9 mouse cellular contexts compared by ENCODE assay signal in genomic region chr4:45591405-45592315, GRCm38 (mm10). TPM values are rescaled to one million over a fixed set of nuclear protein-coding genes. Genes with fewer than 3 reads are reported as not detected.
DNase-seq lines count a peak whose midpoint lies in the region; ATAC-seq and TF ChIP-seq lines count a peak whose summit lies in the region.
"Had no signal": no experiment of that assay in that cellular context is flagged by ENCODE, and none has a peak within 500 bp of the region (broad histone marks: within the 10 kb centered on the region; RNA-seq: fewer than 3 reads in every experiment).

No protein-coding gene starts in this region.

- intact Hi-C loops in heart, adult 2 months (cut with DNase I) = no loop called here

- H3K4me1 ChIP-seq in heart, postnatal 0 days (ENCODE audit: control insufficient read depth, insufficient read depth) = no peaks in the 10 kb centered on the region
- H3K4me1 ChIP-seq in heart, adult 2 months (ENCODE audit: control insufficient read depth, insufficient read depth, low read length) = no peaks in the 10 kb centered on the region
- H3K4me1 ChIP-seq in forebrain, embryonic 15.5 days = peaks cover 14% of the 10 kb centered on the region
- H3K4me1 ChIP-seq in limb, embryonic 10.5 days = peaks cover 12% of the 10 kb centered on the region

- H3K27me3 ChIP-seq in heart, postnatal 0 days (ENCODE audit: control insufficient read depth, insufficient read depth, low read length) = no peaks in the 10 kb centered on the region
- H3K27me3 ChIP-seq in heart, adult 2 months (ENCODE audit: control insufficient read depth, insufficient read depth, low read length) = no peaks in the 10 kb centered on the region
- no peaks in the 10 kb centered on the region for H3K27me3 ChIP-seq in forebrain, embryonic 15.5 days
- H3K27me3 ChIP-seq in limb, embryonic 10.5 days (ENCODE audit: low read depth, poor library complexity, severe bottlenecking) = peaks cover 55% of the 10 kb centered on the region

- H3K79me2 ChIP-seq in heart, adult 2 months (replicated peaks; ENCODE audit: control insufficient read depth, insufficient read depth, low read length) = no peaks in the 10 kb centered on the region

- WGBS in heart, postnatal 0 days = 12% methylated on average over 23 of the region's 23 CpGs
- 26% methylated on average over 23 of the region's 23 CpGs for WGBS in heart, adult 2 months
- 3% methylated on average over 23 of the region's 23 CpGs for WGBS in forebrain, embryonic 15.5 days
- 4% methylated on average over 23 of the region's 23 CpGs for WGBS in limb, embryonic 10.5 days

- peak overlapping the region; percentile 18; the same call in 1 of the 2 replicates for H3K4me3 ChIP-seq in heart, postnatal 0 days (ENCODE audit: low read depth, low read length)
- H3K4me3 ChIP-seq in heart, adult 2 months = no peak overlapping the region
- peak overlapping the region; percentile 13; the same call in 1 of the 2 replicates for H3K4me3 ChIP-seq in forebrain, embryonic 15.5 days
- H3K4me3 ChIP-seq in limb, embryonic 10.5 days = peak overlapping the region; percentile 36
- H3K4me3 ChIP-seq: erythroblast, embryonic 14.5 days had no signal

- H3K9ac ChIP-seq in heart, postnatal 0 days (replicated peaks; ENCODE audit: low read depth, low read length) = peak overlapping the region; percentile 7
- H3K9ac ChIP-seq in heart, adult 2 months (ENCODE audit: low read depth, low read length) = no peak overlapping the region
- H3K9ac ChIP-seq in forebrain, embryonic 15.5 days (replicated peaks) = peak overlapping the region; percentile 22; the same call in 1 of the 2 replicates

- no peak for DNase-seq in heart, postnatal 0 days (ENCODE audit: low spot score)
- no peak for DNase-seq in heart, adult 2 months
- DNase-seq in limb, embryonic 10.5 days (ENCODE audit: low spot score) = peak; percentile 41
- peak; percentile 42 for DNase-seq in retina, embryonic 14.5 days (ENCODE audit: low spot score)
- no peak for DNase-seq in cerebellum, adult 9-10 months
- DNase-seq in layer of hippocampus, postnatal 25 days (ENCODE audit: extremely low spot score in 1 of 2, low spot score in 1 of 2) = no peak
- no peak for DNase-seq in thymus, postnatal 0 days (ENCODE audit: low spot score)

- no peak for TF ChIP-seq POLR2A in heart, adult 2 months (IDR thresholded peaks at IDR 0.05; ENCODE audit: insufficient read depth, low read depth, low read length)

- no peak for TF ChIP-seq CTCF in heart, postnatal 0 days (IDR thresholded peaks at IDR 0.05; ENCODE audit: low read depth)
- no peak for TF ChIP-seq CTCF in heart, adult 2 months (IDR thresholded peaks at IDR 0.05)

- peak overlapping the region; percentile 54 for H3K4me2 ChIP-seq in heart, postnatal 0 days (ENCODE audit: low read depth, low read length)
- H3K4me2 ChIP-seq in forebrain, embryonic 15.5 days (replicated peaks) = peak overlapping the region; percentile 39

- H3K36me3 ChIP-seq in heart, postnatal 0 days (replicated peaks; ENCODE audit: control insufficient read depth, insufficient read depth, low read length) = no peaks in the 10 kb centered on the region
- no peaks in the 10 kb centered on the region for H3K36me3 ChIP-seq in heart, adult 2 months (ENCODE audit: control insufficient read depth, insufficient read depth, low read length)
- no peaks in the 10 kb centered on the region for H3K36me3 ChIP-seq in forebrain, embryonic 15.5 days
- H3K36me3 ChIP-seq in limb, embryonic 10.5 days = no peaks in the 10 kb centered on the region

- no peak overlapping the region for H3K27ac ChIP-seq in heart, postnatal 0 days (ENCODE audit: low read depth)
- H3K27ac ChIP-seq in heart, adult 2 months = no peak overlapping the region
- no peak overlapping the region for H3K27ac ChIP-seq in forebrain, embryonic 15.5 days (replicated peaks)
- peak overlapping the region; percentile 16; the same call in 1 of the 2 replicates for H3K27ac ChIP-seq in limb, embryonic 10.5 days

- no peaks in the 10 kb centered on the region for H3K9me3 ChIP-seq in heart, postnatal 0 days (replicated peaks; ENCODE audit: control insufficient read depth, low read length)
- H3K9me3 ChIP-seq in forebrain, embryonic 15.5 days = no peaks in the 10 kb centered on the region
- H3K9me3 ChIP-seq in limb, embryonic 10.5 days (replicated peaks) = no peaks in the 10 kb centered on the region

- ATAC-seq in heart, postnatal 0 days (ENCODE audit: insufficient read depth, low read depth) = no peak
- peak; percentile 51 for ATAC-seq in forebrain, embryonic 15.5 days (replicated peaks)

- TF ChIP-seq EP300 in heart, postnatal 0 days (IDR thresholded peaks at IDR 0.05; ENCODE audit: low read depth) = no peak
- TF ChIP-seq EP300 in heart, adult 2 months (IDR thresholded peaks at IDR 0.05; ENCODE audit: insufficient read depth, low read depth, low read length) = no peak

RNA-seq across cellular contexts. Expression of gene Shb, which starts 59.4 kb away (rescaled TPM):
- total RNA-seq in heart, postnatal 0 days (2014; rRNA removed; ENCODE audit: low replicate concordance) = 54.8 and 79.6 TPM in 2 replicates
- 6.5 and 7.4 TPM in 2 replicates for polyA plus RNA-seq in heart, postnatal 0 days (2015; fragmentation: Nextera tagmentation; extraction: Ambion mirVana)
- 10 to 100 TPM; 27.2 to 43.0 TPM for total RNA-seq in heart, adult 2 months (2021)
- polyA plus RNA-seq in heart, adult 2 months (2012; rRNA removed) = 19.2 and 19.4 TPM in 2 replicates
- 13.1 and 13.3 TPM in 2 replicates for polyA plus RNA-seq in forebrain, embryonic 15.5 days (2015; fragmentation: Nextera tagmentation; extraction: Ambion mirVana)
- polyA plus RNA-seq in limb, embryonic 10.5 days (2016; fragmentation: Nextera tagmentation; extraction: Ambion mirVana) = 4.3 and 4.8 TPM in 2 replicates
- total RNA-seq in layer of hippocampus, postnatal 25 days (2021) = 10 to 100 TPM; 16.1 to 18.8 TPM
- polyA plus RNA-seq in thymus, postnatal 0 days (2015; fragmentation: Nextera tagmentation; extraction: Ambion mirVana) = 3.9 and 4.7 TPM in 2 replicates

Comparison
In these comparisons a context has a peak if more than half of its experiments do, and no peak if none do; other contexts are left out.
1. DNase-seq: peak in limb, embryonic 10.5 days (single experiment) and retina, embryonic 14.5 days (single experiment); none in heart, postnatal 0 days (single experiment), heart, adult 2 months (0 of 2), cerebellum, adult 9-10 months (single experiment), layer of hippocampus, postnatal 25 days (0 of 2) and thymus, postnatal 0 days (single experiment).